Mouse (Mus musculus) kidney, embryonic 15.5 days (tissue): ENCODE measurements at regions not wholly inside any gene's neighbourhood (a gene's known extent, or its start where the extent isn't known, plus 50 kb on each side); places are given as distances from the start of the nearest gene placed in this dataset.
"Not testable (repeated sequence)": the region's sequence is repeated elsewhere in the genome, so short reads cannot be mapped to it uniquely, and the experiment has no call there.

ENCODE experiments used
- ATAC-seq: fragments of 200-750 bp; cut with Nextera tagmentation; replicated peaks from 2 replicates; pipeline ENCODE4 v1.8.0; 2017; ENCODE audit warnings: moderate TSS enrichment; ENCODE audit not compliant: low FRiP score
- H3K27ac ChIP-seq: fragments of 300-500 bp; sonication (generic); 2 replicates; pipeline ENCODE4 v1.5.1; 2015; ENCODE audit warnings: mild to moderate bottlenecking, inconsistent platforms
- H3K27me3 ChIP-seq: fragments of 300-500 bp; sonication (generic); 2 replicates; pipeline ENCODE4 v1.6.1; 2015; ENCODE audit warnings: inconsistent platforms
- H3K36me3 ChIP-seq: fragments of 300-500 bp; sonication (generic); 2 replicates; pipeline ENCODE4 v1.6.1; 2015; ENCODE audit warnings: inconsistent platforms
- H3K4me1 ChIP-seq: fragments of 300-500 bp; sonication (generic); 2 replicates; pipeline ENCODE4 v1.6.1; 2015; ENCODE audit warnings: inconsistent platforms
- H3K4me2 ChIP-seq: fragments of 300-500 bp; sonication (generic); 2 replicates; pipeline ENCODE4 v1.6.1; 2015; ENCODE audit warnings: moderate library complexity, mild to moderate bottlenecking, inconsistent platforms
- H3K4me3 ChIP-seq: fragments of 300-500 bp; sonication (generic); replicated peaks from 2 replicates; pipeline ENCODE4 v1.5.1; 2015; ENCODE audit warnings: mild to moderate bottlenecking, inconsistent platforms
- H3K9ac ChIP-seq: fragments of 300-500 bp; sonication (generic); 2 replicates; pipeline ENCODE4 v1.6.1; 2015; ENCODE audit warnings: mild to moderate bottlenecking, inconsistent platforms
- H3K9me3 ChIP-seq: fragments of 300-500 bp; sonication (generic); replicated peaks from 2 replicates; pipeline ENCODE4 v1.6.1; 2016; ENCODE audit warnings: inconsistent platforms
- WGBS: fragments of 180-500 bp; shearing (Covaris S2); methylation state at CpG from one replicate; pipeline ENCODE4 v1.1.7; 2015; ENCODE audit warnings: mixed read lengths; 5-methylcytosine and 5-hydroxymethylcytosine counted together

DNA sequence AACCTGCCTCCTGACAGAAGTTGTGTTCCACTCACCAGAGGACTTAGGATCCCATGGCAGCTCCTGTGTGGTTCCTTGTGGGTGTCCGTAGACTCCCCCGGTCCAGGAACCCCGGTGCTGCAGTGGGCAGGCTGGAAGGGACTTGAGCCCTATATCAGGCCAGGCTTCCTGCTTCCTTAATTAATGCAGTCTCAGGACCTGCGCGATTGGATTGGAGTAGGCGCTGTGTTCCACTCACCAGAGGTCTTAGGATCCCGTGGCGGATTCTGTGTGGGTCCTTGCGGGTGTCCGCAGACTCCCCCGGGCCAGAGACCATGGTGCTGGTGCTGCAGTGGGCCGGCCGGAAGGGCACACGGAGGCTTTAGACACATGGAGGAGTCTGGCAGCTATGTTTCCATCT is 288.7 kb downstream of the Fut8 start:
- H3K9ac ChIP-seq, H3K4me1 ChIP-seq, H3K36me3 ChIP-seq, ATAC-seq, H3K9me3 ChIP-seq, H3K27ac ChIP-seq, H3K4me3 ChIP-seq, H3K4me2 ChIP-seq, H3K27me3 ChIP-seq: not testable (repeated sequence)
- WGBS: 94% methylated on average over 14 of the region's 14 CpGs

- Histone ChIP-seq H3K4me1 (peaks cover 4% of the 10 kb centered on the region; the same call in 1 of the 2 replicates), H3K27ac (no peak overlapping the region), H3K9me3 (no peaks in the 10 kb centered on the region), H3K4me3 (no peak overlapping the region), H3K27me3 (no peaks in the 10 kb centered on the region), H3K4me2 (no peak overlapping the region), H3K9ac (no peak overlapping the region), H3K36me3 (no peaks in the 10 kb centered on the region)
- no peak for ATAC-seq
- 40% methylated on average over 1 of the region's 1 CpGs for WGBS
Measured at GRCm38 (mm10) chr12:77527499-77527898, 289.6 kb downstream of the Fut8 start.

DNA sequence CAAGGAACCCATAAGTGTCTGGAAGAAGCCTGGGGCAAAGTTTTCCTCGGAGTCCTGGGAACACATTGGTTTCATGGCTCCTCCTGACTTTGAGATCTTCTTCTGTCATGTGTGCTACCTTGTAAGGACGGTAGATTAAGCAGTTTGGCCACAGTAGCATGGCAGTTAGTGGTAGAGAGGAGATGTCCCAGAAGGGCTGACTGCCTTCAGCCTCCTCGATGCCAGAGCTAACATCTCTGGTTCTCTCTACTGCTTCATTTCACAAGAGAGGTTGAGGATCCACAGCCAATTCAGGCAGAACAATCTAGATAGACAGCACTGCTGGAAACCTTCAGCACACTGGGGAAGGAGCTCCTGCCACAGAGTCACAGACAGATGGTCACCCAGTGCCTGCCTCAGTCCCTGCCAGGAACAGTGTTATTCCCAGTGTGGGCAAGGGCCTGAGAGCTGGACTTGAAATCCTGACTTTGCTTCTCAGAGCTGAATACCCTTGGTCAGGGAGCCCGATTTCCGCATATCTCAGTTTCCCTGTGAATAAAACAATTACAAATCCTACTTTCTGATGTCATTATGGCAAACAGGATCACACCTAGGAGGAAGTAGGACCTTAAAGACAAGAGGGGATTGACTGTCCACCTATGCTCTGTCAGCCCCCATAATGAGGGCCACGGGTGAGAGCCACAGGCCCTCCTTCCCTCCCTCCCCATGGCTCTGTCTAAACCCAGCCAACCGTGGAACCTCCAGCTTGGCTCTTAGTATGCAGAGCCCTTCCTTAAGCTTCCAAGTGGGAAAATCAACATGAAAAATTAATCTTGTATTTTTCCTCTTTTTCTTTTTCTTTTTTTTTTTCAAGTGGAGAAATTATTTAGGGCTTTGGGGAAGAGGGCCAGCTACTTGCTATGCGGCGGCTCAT is 290.3 kb downstream of the Fut8 start:
- no peak for ATAC-seq
- 74% methylated on average over 9 of the region's 9 CpGs for WGBS
- no peaks in the 10 kb centered on the region for H3K9me3 ChIP-seq
- no peaks in the 10 kb centered on the region for H3K36me3 ChIP-seq
- no peak overlapping the region for H3K27ac ChIP-seq
- no peak overlapping the region for H3K4me3 ChIP-seq
- H3K27me3 ChIP-seq: no peaks in the 10 kb centered on the region
- peaks cover 4% of the 10 kb centered on the region; the same call in 1 of the 2 replicates for H3K4me1 ChIP-seq
- no peak overlapping the region for H3K9ac ChIP-seq
- no peak overlapping the region for H3K4me2 ChIP-seq

- WGBS: 69% methylated on average over 8 of the region's 8 CpGs
- ATAC-seq: no peak
Measured at GRCm38 (mm10) chr12:77528868-77529271, 290.9 kb downstream of the Fut8 start.

GRCm38 (mm10) chr12:77529414-77529813 is 291.5 kb downstream of the Fut8 start:
- no peak overlapping the region for H3K4me2 ChIP-seq
- 0 out of 2 replicates have a peak, but pooled peaks have one; percentile 36 for ATAC-seq
- H3K27me3 ChIP-seq: no peaks in the 10 kb centered on the region
- WGBS: 83% methylated on average over 4 of the region's 4 CpGs
- H3K36me3 ChIP-seq: no peaks in the 10 kb centered on the region
- no peak overlapping the region for H3K4me3 ChIP-seq
- peaks cover 4% of the 10 kb centered on the region; the same call in 1 of the 2 replicates for H3K4me1 ChIP-seq
- H3K27ac ChIP-seq: no peak overlapping the region
- no peak overlapping the region for H3K9ac ChIP-seq
- H3K9me3 ChIP-seq: no peaks in the 10 kb centered on the region

More at GRCm38 (mm10) chr12:77528868-77529271, 290.9 kb downstream of the Fut8 start:
- Histone ChIP-seq H3K27me3 (no peaks in the 10 kb centered on the region), H3K4me2 (no peak overlapping the region), H3K36me3 (no peaks in the 10 kb centered on the region), H3K4me1 (peaks cover 4% of the 10 kb centered on the region; the same call in 1 of the 2 replicates), H3K9me3 (no peaks in the 10 kb centered on the region), H3K4me3 (no peak overlapping the region), H3K9ac (no peak overlapping the region), H3K27ac (no peak overlapping the region)

- Histone ChIP-seq H3K27me3 (no peaks in the 10 kb centered on the region), H3K27ac (no peak overlapping the region), H3K4me1 (peaks cover 4% of the 10 kb centered on the region; the same call in 1 of the 2 replicates), H3K36me3 (no peaks in the 10 kb centered on the region), H3K4me3 (no peak overlapping the region), H3K9me3 (no peaks in the 10 kb centered on the region), H3K9ac (no peak overlapping the region), H3K4me2 (no peak overlapping the region)
- no peak for ATAC-seq
- WGBS: 94% methylated on average over 3 of the region's 3 CpGs
Measured at GRCm38 (mm10) chr12:77529955-77530354, 292.0 kb downstream of the Fut8 start.

DNA sequence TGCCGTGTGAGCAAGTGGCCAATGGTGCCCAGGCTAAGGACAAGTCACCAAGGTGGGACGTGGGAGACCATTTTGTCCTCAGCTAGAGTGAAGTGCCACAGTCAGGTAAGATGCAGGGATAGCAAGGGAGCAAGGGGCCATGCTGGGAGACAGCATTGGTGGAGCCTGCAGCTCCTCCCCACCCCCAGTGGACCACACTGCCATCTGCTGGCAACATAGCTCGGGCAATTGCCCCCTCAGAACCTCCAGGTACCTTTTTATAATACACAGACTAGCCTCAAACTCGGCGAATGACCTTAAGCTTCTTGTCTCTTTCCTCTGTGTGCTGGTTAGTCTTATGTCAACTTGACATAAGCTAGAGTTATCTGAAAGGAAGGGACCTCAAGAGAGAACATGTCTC is 293.4 kb downstream of the Fut8 start:
- H3K4me3 ChIP-seq: no peak overlapping the region
- H3K4me1 ChIP-seq: peaks cover 4% of the 10 kb centered on the region; the same call in 1 of the 2 replicates
- no peak for ATAC-seq
- no peaks in the 10 kb centered on the region for H3K36me3 ChIP-seq
- 81% methylated on average over 5 of the region's 5 CpGs for WGBS
- H3K9me3 ChIP-seq: no peaks in the 10 kb centered on the region
- H3K27me3 ChIP-seq: no peaks in the 10 kb centered on the region
- H3K9ac ChIP-seq: no peak overlapping the region
- no peak overlapping the region for H3K4me2 ChIP-seq
- no peak overlapping the region for H3K27ac ChIP-seq

- no peak for ATAC-seq
- H3K27me3 ChIP-seq: no peaks in the 10 kb centered on the region
- no peak overlapping the region for H3K9ac ChIP-seq
- H3K4me1 ChIP-seq: peaks cover 4% of the 10 kb centered on the region; the same call in 1 of the 2 replicates
- H3K9me3 ChIP-seq: no peaks in the 10 kb centered on the region
- H3K36me3 ChIP-seq: no peaks in the 10 kb centered on the region
- WGBS: 70% methylated on average over 8 of the region's 8 CpGs
- no peak overlapping the region for H3K4me3 ChIP-seq
- H3K4me2 ChIP-seq: no peak overlapping the region
- H3K27ac ChIP-seq: no peak overlapping the region
Measured at GRCm38 (mm10) chr12:77532547-77532946, 294.6 kb downstream of the Fut8 start.

DNA sequence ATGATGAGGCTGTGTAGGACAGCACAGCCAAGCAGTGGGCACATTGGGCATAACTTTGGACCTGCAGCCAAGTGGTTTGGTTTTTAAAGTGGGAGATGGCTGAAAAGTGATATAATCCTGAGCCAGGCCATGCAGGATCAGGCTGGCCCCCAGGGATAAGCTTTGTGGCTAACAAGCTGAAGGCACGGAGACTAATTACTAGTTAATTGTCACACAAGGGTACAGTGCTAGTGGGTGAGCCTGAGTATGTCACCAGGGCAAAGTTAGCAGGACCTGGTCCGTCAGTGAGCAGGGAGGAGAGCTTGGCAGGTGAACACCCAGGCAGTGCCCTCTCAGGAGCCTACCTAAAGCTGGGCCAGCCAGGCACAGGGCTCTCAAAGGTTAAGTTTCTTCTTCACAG is 295.7 kb downstream of the Fut8 start:
- Histone ChIP-seq H3K9ac (no peak overlapping the region), H3K9me3 (no peaks in the 10 kb centered on the region), H3K27ac (no peak overlapping the region), H3K4me2 (no peak overlapping the region), H3K4me3 (no peak overlapping the region), H3K27me3 (no peaks in the 10 kb centered on the region), H3K36me3 (no peaks in the 10 kb centered on the region), H3K4me1 (peaks cover 4% of the 10 kb centered on the region; the same call in 1 of the 2 replicates)
- no peak for ATAC-seq
- 84% methylated on average over 2 of the region's 2 CpGs for WGBS

DNA sequence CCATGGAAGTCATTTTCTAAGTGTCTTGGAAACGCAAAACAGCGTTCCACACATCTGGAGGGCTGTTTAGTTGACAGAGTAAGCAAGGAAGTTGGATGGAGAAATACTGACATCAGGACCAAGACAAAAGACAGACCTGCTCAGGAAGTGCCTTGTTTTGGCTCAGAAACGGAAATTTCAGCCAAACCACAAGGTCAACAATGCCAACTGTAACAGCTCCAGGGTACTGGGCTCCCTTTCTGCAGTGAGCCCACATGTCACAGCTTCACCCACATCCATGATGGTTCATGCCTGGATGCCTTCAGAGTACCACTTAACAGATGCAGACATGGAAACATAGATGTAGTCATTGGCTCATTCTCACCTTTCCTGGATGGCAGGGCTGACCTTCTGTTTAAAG is 296.2 kb downstream of the Fut8 start:
- no peaks in the 10 kb centered on the region; the same call in 1 of the 2 replicates for H3K4me1 ChIP-seq
- WGBS: 65% methylated on average over 3 of the region's 3 CpGs
- H3K27me3 ChIP-seq: no peaks in the 10 kb centered on the region

DNA sequence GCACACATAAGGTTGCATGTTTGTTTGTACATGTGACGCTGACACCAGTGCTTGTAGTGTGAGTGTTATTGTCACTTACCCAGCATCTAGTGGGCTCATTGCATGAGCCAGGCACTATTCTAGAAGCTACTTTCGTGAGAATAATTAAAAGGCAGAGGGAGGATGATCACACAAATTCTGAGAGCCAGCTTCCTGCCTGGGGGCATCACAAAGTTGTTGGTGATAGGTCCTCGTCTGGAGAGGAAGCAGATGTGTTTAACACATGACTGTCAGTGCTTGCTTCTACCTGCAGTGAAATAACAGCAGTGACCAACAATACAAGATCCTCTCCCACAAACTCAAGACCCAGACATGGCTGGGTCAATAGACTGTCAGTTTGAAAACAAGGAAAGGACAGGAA is 297.2 kb downstream of the Fut8 start:
- H3K9ac ChIP-seq: no peak overlapping the region
- H3K36me3 ChIP-seq: no peaks in the 10 kb centered on the region
- H3K27ac ChIP-seq: no peak overlapping the region
- H3K4me2 ChIP-seq: no peak overlapping the region
- H3K9me3 ChIP-seq: no peaks in the 10 kb centered on the region
- WGBS: 70% methylated on average over 3 of the region's 3 CpGs
- no peak for ATAC-seq
- no peak overlapping the region for H3K4me3 ChIP-seq
- no peaks in the 10 kb centered on the region for H3K27me3 ChIP-seq
- no peaks in the 10 kb centered on the region for H3K4me1 ChIP-seq

More for the DNA sequence above, 296.2 kb downstream of the Fut8 start:
- Histone ChIP-seq H3K9ac (no peak overlapping the region), H3K4me3 (no peak overlapping the region), H3K36me3 (no peaks in the 10 kb centered on the region), H3K27ac (no peak overlapping the region), H3K9me3 (no peaks in the 10 kb centered on the region), H3K4me2 (no peak overlapping the region)
- no peak for ATAC-seq

GRCm38 (mm10) chr12:77537139-77537848 is 299.4 kb downstream of the Fut8 start:
- H3K27me3 ChIP-seq: no peaks in the 10 kb centered on the region
- no peak for ATAC-seq
- H3K27ac ChIP-seq: no peak overlapping the region
- H3K9me3 ChIP-seq: no peaks in the 10 kb centered on the region
- H3K4me1 ChIP-seq: no peaks in the 10 kb centered on the region
- no peaks in the 10 kb centered on the region for H3K36me3 ChIP-seq
- 79% methylated on average over 8 of the region's 8 CpGs for WGBS
- no peak overlapping the region for H3K9ac ChIP-seq
- no peak overlapping the region for H3K4me2 ChIP-seq
- H3K4me3 ChIP-seq: no peak overlapping the region
